Mouse (Mus musculus) cerebellum, adult 9-10 months (tissue): ENCODE measurements around the gene Tfg.

Experiments
- DNase-seq: peaks from one replicate; pipeline ENCODE4 v3.0.0; 2022

Tfg gene

GRCm38 (mm10) chr16:56717224-56718200, at the start of gene Tfg:
Tfg (minus strand) TSS chr16:56717450.
- DNase-seq = peak; percentile 99

- DNase-seq = no peak
These were observed 11.8 kb upstream of the Tfg start for GRCm38 (mm10) chr16:56729060-56729459.

DNA sequence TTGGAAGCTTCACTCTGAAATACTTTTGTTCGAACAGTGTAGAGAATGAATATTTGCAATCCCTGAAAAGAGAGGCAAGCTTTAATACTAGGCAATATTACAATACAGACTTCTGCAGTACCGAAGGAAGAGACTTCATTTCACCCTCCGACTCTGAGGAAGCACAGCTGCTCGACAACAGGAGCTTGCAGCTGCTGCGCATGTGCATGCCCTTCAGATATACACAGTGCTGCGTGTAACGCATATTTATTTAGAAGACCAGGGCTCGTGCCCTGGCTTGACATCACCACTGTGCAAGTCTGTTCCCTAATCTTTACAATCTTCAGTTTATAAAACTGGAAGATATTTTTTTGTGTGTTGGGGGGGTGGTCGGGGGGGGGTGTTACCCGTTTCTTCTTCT, 7.7 kb upstream of the Tfg start:
- no peak for DNase-seq

- no peak for DNase-seq
These were observed 5.1 kb upstream of the Tfg start for GRCm38 (mm10) chr16:56722357-56722756.

GRCm38 (mm10) chr16:56719031-56719430, 1.8 kb upstream of the Tfg start:
- no peak for DNase-seq

DNA sequence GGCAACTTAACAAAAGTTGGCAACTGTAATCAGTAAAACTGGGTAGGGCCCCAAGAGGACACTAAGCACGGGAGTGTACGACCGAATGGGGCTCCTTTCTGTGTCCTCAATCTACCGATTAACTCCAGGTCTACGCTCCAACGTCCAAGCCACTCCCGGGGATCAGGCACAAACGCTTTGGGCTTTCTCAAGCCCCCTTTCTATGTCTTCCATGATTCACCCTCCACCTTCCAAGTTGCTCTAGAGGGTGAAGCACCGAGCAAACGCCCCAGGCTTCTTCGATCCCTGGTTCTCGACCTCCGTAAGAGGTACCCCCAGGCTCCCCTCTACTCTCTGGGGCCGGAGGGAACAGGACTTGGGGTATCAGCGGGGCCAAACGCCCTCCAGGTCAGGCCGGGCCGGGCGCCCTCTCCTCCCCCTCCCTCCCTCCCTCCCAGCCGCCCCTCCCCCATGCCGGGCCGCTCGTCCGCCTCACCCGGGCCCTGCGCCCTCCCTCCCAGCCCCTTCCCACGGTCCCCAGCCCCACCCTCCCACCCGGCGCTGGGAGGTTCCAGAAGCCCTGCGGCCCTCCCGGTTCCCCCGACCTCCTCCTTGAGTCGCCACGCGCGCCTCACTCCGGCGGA, 582 bp downstream of the Tfg start:
- peak; percentile 57 for DNase-seq

- DNase-seq = no peak
These were observed 1.6 kb downstream of the Tfg start for GRCm38 (mm10) chr16:56715608-56716007.

DNA sequence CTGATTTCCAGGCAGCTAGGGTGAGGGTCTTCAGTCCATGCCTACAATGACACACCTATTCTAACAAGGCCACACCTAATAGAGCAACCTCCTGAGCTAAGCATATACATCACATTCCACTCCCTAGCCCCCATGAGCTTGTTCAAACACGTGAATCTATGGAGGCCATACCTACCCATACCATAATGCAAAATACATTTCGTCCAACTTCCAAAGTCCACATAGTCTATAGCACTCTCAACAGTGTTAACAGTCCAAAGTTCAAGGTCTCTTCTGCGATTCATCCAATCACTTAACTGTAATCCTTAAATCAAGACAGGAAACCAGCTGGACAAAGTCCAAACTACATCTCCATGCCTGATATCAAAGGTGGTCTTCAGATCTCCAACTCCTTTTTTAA, 7.2 kb downstream of the Tfg start:
- no peak for DNase-seq

- DNase-seq = no peak
These were observed 11.5 kb downstream of the Tfg start for GRCm38 (mm10) chr16:56705731-56706130.

DNA sequence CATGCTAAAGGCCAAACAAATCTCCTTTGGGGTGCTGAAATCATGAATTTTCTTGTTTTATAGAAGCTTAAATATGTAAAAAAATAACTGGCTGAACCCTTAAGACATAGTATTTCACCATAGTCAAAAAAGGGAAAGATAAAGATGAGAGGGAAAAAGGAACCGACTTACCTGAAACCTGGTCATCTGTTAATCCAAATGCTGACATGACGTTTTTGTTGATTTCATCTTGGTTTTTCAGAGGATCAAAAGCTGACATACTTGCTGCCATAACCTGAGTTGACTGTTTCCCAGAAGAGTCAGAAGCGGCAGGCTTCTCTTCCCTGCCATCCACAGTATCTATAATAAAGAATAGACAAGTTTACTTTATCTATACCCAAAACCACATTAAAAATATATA, 16.4 kb downstream of the Tfg start:
- no peak for DNase-seq

DNA sequence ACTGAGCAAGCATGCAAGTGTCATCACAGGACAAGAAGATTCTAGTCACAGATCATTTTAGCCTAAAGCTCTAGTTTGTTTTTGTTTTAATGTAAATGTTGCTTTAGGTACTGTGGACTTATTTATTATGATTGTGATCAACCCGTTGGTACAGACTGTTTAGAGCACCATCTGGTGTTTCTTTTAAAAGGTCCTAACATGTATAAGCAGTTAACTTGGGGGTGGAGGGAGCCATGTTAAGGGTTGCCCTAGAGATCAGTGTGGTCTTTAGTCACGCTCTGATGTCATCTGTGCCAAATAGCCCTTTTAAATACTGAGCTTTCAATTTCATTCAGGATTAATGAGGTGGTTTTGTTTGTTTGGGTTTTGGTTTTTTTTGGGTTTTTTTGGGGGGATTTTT, 20.8 kb downstream of the Tfg start:
- no peak for DNase-seq

- DNase-seq = no peak
These were observed 26.5 kb downstream of the Tfg start for GRCm38 (mm10) chr16:56690715-56691114.

DNA sequence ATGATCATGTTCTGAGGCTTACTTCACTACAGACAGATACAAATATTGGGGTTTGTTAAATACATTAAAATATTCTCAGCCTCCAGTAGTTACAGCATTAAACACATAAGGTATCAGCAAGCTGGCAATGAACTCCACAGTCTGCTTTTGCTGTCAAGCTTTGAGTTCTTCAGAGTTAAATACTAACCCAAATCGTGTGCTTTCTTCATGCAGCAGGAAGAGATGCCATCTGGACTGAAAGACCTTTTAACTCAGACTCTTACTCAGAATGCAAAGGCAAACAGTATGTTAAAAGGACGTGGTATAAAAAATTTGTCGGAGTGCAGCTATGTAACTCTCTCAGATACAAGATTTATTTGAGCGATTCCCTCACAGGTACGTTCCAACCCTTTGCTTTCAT, 30.5 kb downstream of the Tfg start:
- no peak for DNase-seq

DNA sequence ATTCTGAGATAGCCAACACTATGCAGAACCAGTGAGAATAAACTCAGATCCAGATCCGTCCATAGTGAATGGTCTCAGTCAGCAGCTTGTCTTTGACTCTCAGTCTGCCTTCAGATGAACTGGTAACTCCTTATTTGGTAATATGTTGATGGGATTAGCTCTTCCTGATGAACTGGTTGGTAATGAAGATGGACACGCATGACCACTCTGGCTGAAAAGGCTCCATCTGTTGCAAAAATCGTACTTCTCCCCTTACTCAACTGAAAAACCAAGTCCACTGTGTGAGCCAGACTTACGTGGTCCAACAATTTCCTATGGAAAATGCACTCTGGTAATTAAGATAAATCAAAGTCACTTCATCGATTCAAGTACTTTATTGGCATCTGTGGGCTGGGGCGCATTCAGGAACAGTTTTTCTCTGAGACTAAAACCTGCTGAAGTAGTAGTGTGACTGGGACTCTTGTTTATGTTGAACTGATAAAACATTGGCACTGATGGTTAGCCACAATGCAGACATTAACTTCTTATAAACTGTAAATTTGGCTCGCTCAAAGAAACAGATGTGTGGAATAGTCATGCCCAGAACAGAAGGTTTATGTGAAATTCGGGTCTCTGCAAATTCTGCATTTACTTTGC, 36.1 kb downstream of the Tfg start:
- DNase-seq = no peak

- peak; percentile 18 for DNase-seq
These were observed 40.1 kb downstream of the Tfg start for GRCm38 (mm10) chr16:56677146-56677545.

- no peak for DNase-seq
These were observed 43.8 kb downstream of the Tfg start for GRCm38 (mm10) chr16:56673420-56673819.

- no peak for DNase-seq
These were observed 46.3 kb downstream of the Tfg start for GRCm38 (mm10) chr16:56670941-56671340.

DNA sequence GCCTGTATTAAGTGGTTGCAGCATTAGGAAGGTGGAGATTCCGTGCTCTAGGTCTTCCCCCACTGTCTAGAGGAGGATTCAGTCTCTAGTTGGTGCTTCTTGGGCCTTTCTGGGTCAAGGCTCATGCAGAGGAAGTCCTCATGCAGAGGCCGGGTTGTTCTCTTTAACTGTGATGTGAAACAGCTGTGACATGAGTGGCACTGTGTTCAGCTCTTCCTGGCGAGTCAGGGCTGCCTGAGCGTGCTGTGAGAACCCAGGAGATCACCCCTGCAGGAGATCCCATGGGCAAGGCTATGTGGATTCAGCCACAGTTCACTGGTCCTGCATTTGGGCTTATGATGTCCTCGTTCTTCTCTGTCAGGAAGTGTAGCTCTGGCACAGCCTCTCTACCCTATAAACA, 47.7 kb downstream of the Tfg start:
- DNase-seq = no peak

GRCm38 (mm10) chr16:56658866-56659265, 58.4 kb downstream of the Tfg start:
- DNase-seq = no peak

- DNase-seq = no peak
These were observed 61.9 kb downstream of the Tfg start for GRCm38 (mm10) chr16:56655193-56655910.

- DNase-seq = no peak
These were observed 70.7 kb downstream of the Tfg start for GRCm38 (mm10) chr16:56646382-56647172.

- DNase-seq = no peak
These were observed 72.0 kb downstream of the Tfg start for GRCm38 (mm10) chr16:56645251-56645650.
